Mouse (Mus musculus): Measurements from ENCODE around the gene Rgs19. TPM values are rescaled to one million over a fixed set of nuclear protein-coding genes. Genes with fewer than 3 reads are reported as not detected.

Rgs19 gene
- polyA plus RNA-seq, 1 experiment from 2014 or later = 19.0 TPM

DNA sequence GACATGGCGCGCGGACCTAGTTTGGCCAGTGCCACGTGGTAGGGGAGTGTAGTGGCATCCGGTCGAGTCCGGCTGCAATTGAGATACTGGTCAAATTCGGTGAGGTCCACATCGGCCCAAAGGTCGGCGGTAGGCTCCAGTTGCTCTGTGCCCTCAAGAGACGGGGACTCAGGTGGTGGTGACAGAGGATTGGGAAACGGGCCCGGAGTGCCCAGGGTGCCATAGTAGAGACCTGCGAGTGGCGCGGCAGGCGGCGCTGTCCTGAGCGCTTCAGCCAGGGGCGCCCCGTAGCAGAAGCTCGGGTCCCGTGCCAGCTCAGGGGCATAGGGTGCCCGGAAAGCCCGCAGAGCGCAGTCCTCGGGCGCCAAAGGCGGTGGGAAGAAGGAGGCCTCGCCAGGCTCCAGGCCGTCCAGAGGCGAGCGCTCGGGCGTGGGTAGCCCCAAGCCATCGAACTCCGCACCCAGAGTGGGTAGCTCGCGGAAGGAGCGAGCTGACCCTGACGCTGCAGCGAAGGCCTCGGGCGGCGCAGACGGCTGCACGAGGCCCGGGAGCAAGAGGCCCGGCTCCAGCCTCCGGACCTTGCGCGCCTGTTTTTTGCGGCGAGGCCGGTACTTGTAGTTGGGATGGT, 23.4 kb downstream of the Rgs19 start:
- Histone ChIP-seq H3K4me1 (ENCODE audit: control insufficient read depth, low read depth, low read length) (no peaks in the 10 kb centered on the region; the same call in none of the 2 replicates), H3K9ac (ENCODE audit: low read depth, low read length) (no peak overlapping the region), H3K27me3 (ENCODE audit: control insufficient read depth, insufficient read depth, low read depth, low read length) (peaks cover 58% of the 10 kb centered on the region), H3K27ac (ENCODE audit: low read length) (no peak overlapping the region), H3K9me3 (replicated peaks; ENCODE audit: control insufficient read depth, low read length) (no peaks in the 10 kb centered on the region), H3K4me3 (ENCODE audit: low read depth, low read length) (peak overlapping the region; percentile 45), H3K36me3 (ENCODE audit: control insufficient read depth, insufficient read depth) (no peaks in the 10 kb centered on the region), H3K4me2 (ENCODE audit: low read depth, low read length) (0 out of 2 replicates have a peak overlapping the region, but pooled peaks have one; percentile 10)
- WGBS (ENCODE audit: insufficient replicate concordance) = 6% methylated on average over 56 of the region's 56 CpGs
- no peak for ATAC-seq (ENCODE audit: low read depth)

DNA sequence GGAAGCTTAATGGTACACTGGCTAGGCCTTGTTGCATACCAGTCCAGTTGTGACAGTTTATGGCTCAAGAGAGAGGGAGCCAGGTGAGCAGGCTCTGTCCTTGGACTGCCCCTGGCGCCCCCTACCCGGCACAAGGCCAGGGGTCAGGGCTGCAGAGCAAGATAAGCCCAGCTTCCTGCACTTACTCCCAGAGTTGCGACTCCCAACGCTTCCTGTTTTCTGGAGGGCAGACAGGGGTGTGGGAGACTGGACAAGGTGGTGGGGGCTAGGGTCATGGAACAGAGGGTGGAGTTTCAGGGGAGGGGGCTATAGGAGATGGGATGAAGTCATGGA, 30.5 kb downstream of the Rgs19 start:
- 0 out of 2 replicates have a peak, but pooled peaks have one; percentile 30 for ATAC-seq (ENCODE audit: low read depth)
- H3K9ac ChIP-seq (ENCODE audit: low read depth, low read length) = no peak overlapping the region
- H3K36me3 ChIP-seq (ENCODE audit: control insufficient read depth, insufficient read depth) = no peaks in the 10 kb centered on the region
- H3K27ac ChIP-seq (ENCODE audit: low read length) = no peak overlapping the region
- 8% methylated on average over 4 of the region's 4 CpGs for WGBS (ENCODE audit: insufficient replicate concordance)
- H3K4me2 ChIP-seq (ENCODE audit: low read depth, low read length) = no peak overlapping the region
- no peaks in the 10 kb centered on the region for H3K27me3 ChIP-seq (ENCODE audit: control insufficient read depth, insufficient read depth, low read depth, low read length)
- peaks cover 2% of the 10 kb centered on the region for H3K4me1 ChIP-seq (ENCODE audit: control insufficient read depth, low read depth, low read length)
- H3K4me3 ChIP-seq (ENCODE audit: low read depth, low read length) = no peak overlapping the region
- H3K9me3 ChIP-seq (replicated peaks; ENCODE audit: control insufficient read depth, low read length) = no peaks in the 10 kb centered on the region

DNA sequence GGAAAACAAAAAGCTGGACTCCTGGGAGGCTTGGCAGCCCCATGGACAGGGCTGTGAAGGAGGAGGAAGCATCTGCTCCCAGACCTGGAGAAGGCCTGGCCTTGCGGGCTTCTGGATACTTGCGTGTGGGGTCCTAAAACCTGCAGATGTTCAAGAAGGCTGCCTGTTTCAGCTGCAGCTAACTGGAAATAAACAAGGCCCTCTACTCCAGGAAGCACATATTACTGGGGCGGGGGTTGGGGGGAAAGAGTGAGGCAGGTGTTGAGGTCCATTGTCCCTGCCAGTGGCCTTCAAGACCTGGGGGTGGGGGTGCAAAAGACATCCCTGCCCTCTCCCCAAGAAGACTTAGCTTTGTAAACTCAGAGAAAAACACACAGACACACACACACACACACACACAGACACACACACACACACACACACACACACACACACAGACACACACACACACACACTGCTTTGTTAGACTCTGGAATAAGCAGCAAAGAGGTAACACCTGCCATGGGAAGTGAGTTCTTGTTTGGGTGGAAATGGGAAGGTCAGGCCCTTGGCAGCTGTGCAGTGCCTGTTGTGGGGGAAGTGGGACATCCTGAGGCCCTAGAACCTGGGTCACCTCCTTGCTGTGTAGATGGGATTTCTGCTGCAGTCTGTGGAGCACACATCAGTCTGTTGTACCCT, 31.0 kb downstream of the Rgs19 start:
- no peak overlapping the region for H3K9ac ChIP-seq (ENCODE audit: low read depth, low read length)
- no peaks in the 10 kb centered on the region for H3K9me3 ChIP-seq (replicated peaks; ENCODE audit: control insufficient read depth, low read length)
- H3K27ac ChIP-seq (ENCODE audit: low read length) = no peak overlapping the region
- H3K36me3 ChIP-seq (ENCODE audit: control insufficient read depth, insufficient read depth) = no peaks in the 10 kb centered on the region
- no peaks in the 10 kb centered on the region for H3K27me3 ChIP-seq (ENCODE audit: control insufficient read depth, insufficient read depth, low read depth, low read length)
- no peak overlapping the region for H3K4me2 ChIP-seq (ENCODE audit: low read depth, low read length)
- H3K4me1 ChIP-seq (ENCODE audit: control insufficient read depth, low read depth, low read length) = peaks cover 2% of the 10 kb centered on the region
- WGBS (ENCODE audit: insufficient replicate concordance) = 58% methylated on average over 3 of the region's 3 CpGs
- ATAC-seq (ENCODE audit: low read depth) = no peak
- no peak overlapping the region for H3K4me3 ChIP-seq (ENCODE audit: low read depth, low read length)

GRCm38 (mm10) chr2:181659609-181660055, 34.1 kb downstream of the Rgs19 start:
- Histone ChIP-seq H3K27me3 (ENCODE audit: control insufficient read depth, insufficient read depth, low read depth, low read length) (no peaks in the 10 kb centered on the region), H3K27ac (ENCODE audit: low read length) (no peak overlapping the region)
- ATAC-seq (ENCODE audit: low read depth) = peak; percentile 77

GRCm38 (mm10) chr2:181658930-181659555, 34.7 kb downstream of the Rgs19 start:
- H3K9me3 ChIP-seq (replicated peaks; ENCODE audit: control insufficient read depth, low read length) = no peaks in the 10 kb centered on the region
- H3K27me3 ChIP-seq (ENCODE audit: control insufficient read depth, insufficient read depth, low read depth, low read length) = no peaks in the 10 kb centered on the region
- H3K27ac ChIP-seq (ENCODE audit: low read length) = no peak overlapping the region
- peaks cover 3% of the 10 kb centered on the region; the same call in 1 of the 2 replicates for H3K36me3 ChIP-seq (ENCODE audit: control insufficient read depth, insufficient read depth)
- WGBS (ENCODE audit: insufficient replicate concordance) = 30% methylated on average over 17 of the region's 17 CpGs
- peaks cover 2% of the 10 kb centered on the region for H3K4me1 ChIP-seq (ENCODE audit: control insufficient read depth, low read depth, low read length)
- no peak overlapping the region for H3K9ac ChIP-seq (ENCODE audit: low read depth, low read length)
- ATAC-seq (ENCODE audit: low read depth) = peak; percentile 50
- H3K4me3 ChIP-seq (ENCODE audit: low read depth, low read length) = no peak overlapping the region
- H3K4me2 ChIP-seq (ENCODE audit: low read depth, low read length) = no peak overlapping the region

More at GRCm38 (mm10) chr2:181659609-181660055, 34.1 kb downstream of the Rgs19 start:
- Histone ChIP-seq H3K9me3 (replicated peaks; ENCODE audit: control insufficient read depth, low read length) (no peaks in the 10 kb centered on the region), H3K36me3 (ENCODE audit: control insufficient read depth, insufficient read depth) (peaks cover 3% of the 10 kb centered on the region; the same call in 1 of the 2 replicates), H3K4me1 (ENCODE audit: control insufficient read depth, low read depth, low read length) (peaks cover 2% of the 10 kb centered on the region), H3K4me3 (ENCODE audit: low read depth, low read length) (no peak overlapping the region), H3K9ac (ENCODE audit: low read depth, low read length) (no peak overlapping the region), H3K4me2 (ENCODE audit: low read depth, low read length) (no peak overlapping the region)
- WGBS (ENCODE audit: insufficient replicate concordance) = under 1% methylated on average over 9 of the region's 9 CpGs

GRCm38 (mm10) chr2:181658528-181658927, 35.2 kb downstream of the Rgs19 start:
- Histone ChIP-seq H3K9ac (ENCODE audit: low read depth, low read length) (no peak overlapping the region), H3K4me2 (ENCODE audit: low read depth, low read length) (no peak overlapping the region), H3K27ac (ENCODE audit: low read length) (no peak overlapping the region), H3K4me3 (ENCODE audit: low read depth, low read length) (no peak overlapping the region), H3K36me3 (ENCODE audit: control insufficient read depth, insufficient read depth) (peaks cover 3% of the 10 kb centered on the region; the same call in 1 of the 2 replicates), H3K4me1 (ENCODE audit: control insufficient read depth, low read depth, low read length) (peaks cover 2% of the 10 kb centered on the region), H3K27me3 (ENCODE audit: control insufficient read depth, insufficient read depth, low read depth, low read length) (no peaks in the 10 kb centered on the region), H3K9me3 (replicated peaks; ENCODE audit: control insufficient read depth, low read length) (no peaks in the 10 kb centered on the region)
- ATAC-seq (ENCODE audit: low read depth) = no peak
- WGBS (ENCODE audit: insufficient replicate concordance) = 70% methylated on average over 7 of the region's 7 CpGs

- 60% methylated on average over 2 of the region's 2 CpGs for WGBS (ENCODE audit: insufficient replicate concordance)
- H3K9ac ChIP-seq (ENCODE audit: low read depth, low read length) = no peak overlapping the region
- H3K27me3 ChIP-seq (ENCODE audit: control insufficient read depth, insufficient read depth, low read depth, low read length) = no peaks in the 10 kb centered on the region
- H3K4me1 ChIP-seq (ENCODE audit: control insufficient read depth, low read depth, low read length) = peaks cover 2% of the 10 kb centered on the region
- H3K9me3 ChIP-seq (replicated peaks; ENCODE audit: control insufficient read depth, low read length) = no peaks in the 10 kb centered on the region
- H3K4me2 ChIP-seq (ENCODE audit: low read depth, low read length) = no peak overlapping the region
- H3K4me3 ChIP-seq (ENCODE audit: low read depth, low read length) = no peak overlapping the region
- H3K27ac ChIP-seq (ENCODE audit: low read length) = no peak overlapping the region
- peaks cover 4% of the 10 kb centered on the region; the same call in 1 of the 2 replicates for H3K36me3 ChIP-seq (ENCODE audit: control insufficient read depth, insufficient read depth)
- ATAC-seq (ENCODE audit: low read depth) = no peak
Observed at GRCm38 (mm10) chr2:181657441-181657840, 36.3 kb downstream of the Rgs19 start.

- H3K27ac ChIP-seq (ENCODE audit: low read length) = no peak within 1 kb of the TSS
- 64% methylated on average over 3 of the region's 3 CpGs for WGBS (ENCODE audit: insufficient replicate concordance)
Observed at GRCm38 (mm10) chr2:181656734-181657133, 37.0 kb downstream of the Rgs19 start, which contains the start of gene Gm29797. Gm29797 (plus strand) TSS chr2:181657034.

DNA sequence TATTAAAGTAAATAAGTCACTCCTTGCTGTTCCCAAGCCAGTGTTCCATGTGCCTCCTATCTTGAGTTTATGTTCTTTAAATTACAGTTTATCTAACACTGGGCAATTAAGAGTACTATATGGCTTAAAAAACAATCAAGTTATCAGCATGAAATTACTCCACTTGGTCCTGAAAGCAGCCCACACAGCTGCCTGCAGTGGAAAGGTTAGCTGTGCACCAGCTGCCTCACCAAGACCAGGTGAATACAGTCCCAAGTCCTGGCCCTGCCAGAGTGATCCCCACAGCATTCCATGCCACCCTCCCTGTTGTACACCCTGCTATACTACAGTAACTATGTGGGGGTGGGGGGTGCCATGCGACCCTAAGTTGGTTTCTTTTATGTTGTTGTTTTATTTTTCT, 40.3 kb downstream of the Rgs19 start:
- H3K9me3 ChIP-seq (replicated peaks; ENCODE audit: control insufficient read depth, low read length) = no peaks in the 10 kb centered on the region
- 69% methylated on average over 1 of the region's 1 CpGs for WGBS (ENCODE audit: insufficient replicate concordance)
- ATAC-seq (ENCODE audit: low read depth) = no peak
- no peak overlapping the region for H3K4me2 ChIP-seq (ENCODE audit: low read depth, low read length)
- H3K4me3 ChIP-seq (ENCODE audit: low read depth, low read length) = no peak overlapping the region
- H3K27ac ChIP-seq (ENCODE audit: low read length) = no peak overlapping the region
- H3K27me3 ChIP-seq (ENCODE audit: control insufficient read depth, insufficient read depth, low read depth, low read length) = no peaks in the 10 kb centered on the region
- H3K4me1 ChIP-seq (ENCODE audit: control insufficient read depth, low read depth, low read length) = no peaks in the 10 kb centered on the region
- H3K36me3 ChIP-seq (ENCODE audit: control insufficient read depth, insufficient read depth) = peaks cover 23% of the 10 kb centered on the region
- H3K9ac ChIP-seq (ENCODE audit: low read depth, low read length) = no peak overlapping the region

More at GRCm38 (mm10) chr2:181656734-181657133, 37.0 kb downstream of the Rgs19 start, which contains the start of gene Gm29797:
- Histone ChIP-seq H3K27me3 (ENCODE audit: control insufficient read depth, insufficient read depth, low read depth, low read length) (no peaks in the 10 kb centered on the region), H3K4me2 (ENCODE audit: low read depth, low read length) (no peak within 1 kb of the TSS), H3K4me3 (ENCODE audit: low read depth, low read length) (no peak within 1 kb of the TSS), H3K36me3 (ENCODE audit: control insufficient read depth, insufficient read depth) (peaks cover 6% of the 10 kb centered on the region; the same call in 1 of the 2 replicates), H3K9me3 (replicated peaks; ENCODE audit: control insufficient read depth, low read length) (no peaks in the 10 kb centered on the region), H3K9ac (ENCODE audit: low read depth, low read length) (no peak within 1 kb of the TSS), H3K4me1 (ENCODE audit: control insufficient read depth, low read depth, low read length) (peaks cover 2% of the 10 kb centered on the region)
- no peak for ATAC-seq (ENCODE audit: low read depth)

Measured in liver, embryonic 16.5 days (tissue).